Mouse (Mus musculus) liver, embryonic 14.5 days (tissue): ENCODE results near the gene Olfr1375. TPM values are rescaled to one million over a fixed set of nuclear protein-coding genes. Genes with fewer than 3 reads are reported as not detected.

Experiments
- ATAC-seq: fragments of 200-750 bp; cut with Nextera tagmentation; 2 replicates; pipeline ENCODE4 v1.8.0; 2017; ENCODE audit warnings: moderate number of reproducible peaks, mild to moderate bottlenecking, moderate library complexity; ENCODE audit not compliant: insufficient read depth
- DNase-seq, 3 experiments: peaks; one replicate each; pipeline ENCODE4 v3.0.0-alpha.2; 2012 to 2013; ENCODE audit warnings: low read depth in 3 of 3, low spot score in 3 of 3
- H3K27ac ChIP-seq: fragments of 300-500 bp; sonication (generic); 2 replicates; pipeline ENCODE4 v1.5.1; 2014; ENCODE audit warnings: moderate library complexity, mild to moderate bottlenecking, control low read depth, inconsistent platforms
- H3K27me3 ChIP-seq: fragments of 300-500 bp; sonication (generic); 2 replicates; pipeline ENCODE4 v1.6.1; 2014; ENCODE audit warnings: mild to moderate bottlenecking, low read length, moderate library complexity; ENCODE audit not compliant: control insufficient read depth, insufficient read depth
- H3K36me3 ChIP-seq: fragments of 300-500 bp; sonication (generic); replicated peaks from 2 replicates; pipeline ENCODE4 v1.6.1; 2014; ENCODE audit warnings: low read depth; ENCODE audit not compliant: control insufficient read depth, insufficient read depth
- H3K4me1 ChIP-seq, 2 experiments: fragments of 200-500 bp in 1 of 2; fragments of 300-500 bp in 1 of 2; sonication (generic) in 1 of 2; replicated peaks; 2 replicates each; pipeline ENCODE4 v1.6.1; 2012 to 2014; ENCODE audit warnings: antibody characterized with exemption in 1 of 2, inconsistent platforms in 1 of 2, low read length in 1 of 2; ENCODE audit not compliant: control insufficient read depth in 2 of 2, insufficient read depth in 2 of 2
- H3K4me2 ChIP-seq: fragments of 300-500 bp; sonication (generic); 2 replicates; pipeline ENCODE4 v1.6.1; 2014; ENCODE audit warnings: low read depth, mild to moderate bottlenecking, control low read depth, moderate library complexity
- H3K4me3 ChIP-seq, 2 experiments: fragments of 200-500 bp in 1 of 2; fragments of 300-500 bp in 1 of 2; sonication (generic) in 1 of 2; 2 replicates each; pipeline ENCODE4 v1.5.1; 2012 to 2014; ENCODE audit warnings: low read depth in 2 of 2, low read length in 2 of 2, mild to moderate bottlenecking in 2 of 2, control low read depth in 1 of 2, inconsistent platforms in 1 of 2, moderate library complexity in 1 of 2; ENCODE audit not compliant: insufficient read depth in 1 of 2
- H3K9ac ChIP-seq: fragments of 300-500 bp; sonication (generic); replicated peaks from 2 replicates; pipeline ENCODE4 v1.6.1; 2014; ENCODE audit warnings: mild to moderate bottlenecking, control low read depth, moderate library complexity
- H3K9me3 ChIP-seq: fragments of 300-500 bp; sonication (generic); 2 replicates; pipeline ENCODE4 v1.6.1; 2016; ENCODE audit warnings: low read length, mixed read lengths; ENCODE audit not compliant: control insufficient read depth
- CTCF ChIP-seq: IDR thresholded peaks from 2 replicates; pipeline ENCODE4 v1.5.1; 2016; ENCODE audit warnings: antibody characterized with exemption, low read depth, control low read depth
- EP300 ChIP-seq: IDR thresholded peaks from 2 replicates; pipeline ENCODE4 v1.6.1; 2016; ENCODE audit warnings: antibody characterized with exemption, low read depth
- WGBS: fragments of 180-500 bp; shearing (Covaris S2); extraction: QIAGEN DNeasy Blood & Tissue Kit; methylation state at CpG from one replicate; pipeline ENCODE4 v1.1.7; 2014; ENCODE audit not compliant: insufficient replicate concordance; 5-methylcytosine and 5-hydroxymethylcytosine counted together
- polyA plus RNA-seq, 2 experiments: library from polyadenylated mRNA; depleted of rRNA in 1 of 2; stranded (reverse) in 1 of 2; unstranded in 1 of 2; fragments of >200 nt; fragmentation: Nextera tagmentation in 1 of 2; extraction: Ambion mirVana in 1 of 2; gene quantifications; 2 replicates each; pipeline versions ENCODE4 v1.2.1 to v1.2.3; 2012 to 2014

The Olfr1375 gene
- polyA plus RNA-seq, 2 experiments: not detected

DNA sequence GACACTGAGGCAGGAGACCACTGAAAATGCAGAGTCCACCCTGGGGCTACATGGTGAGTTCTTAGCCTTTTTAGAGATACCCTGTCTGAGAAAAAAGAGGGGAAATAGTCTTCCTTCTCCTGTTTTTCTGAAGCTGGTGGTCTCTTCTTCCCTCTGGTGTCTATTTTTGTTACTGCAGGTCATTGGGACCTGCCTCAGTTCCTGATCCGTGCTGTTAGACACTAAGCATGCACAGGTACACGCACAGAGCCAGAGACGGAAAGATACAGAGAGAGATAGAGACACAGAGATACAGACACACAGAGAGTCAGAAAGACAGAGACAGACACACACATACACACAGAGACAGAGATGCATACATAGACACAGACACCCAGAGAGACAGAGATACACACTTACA lies 5.3 kb downstream of the Olfr1375 start:
- ATAC-seq (no peak), DNase-seq (no peak)
- WGBS: 19% methylated on average over 3 of the region's 3 CpGs
- Histone ChIP-seq H3K27ac (no peak overlapping the region), H3K9ac (no peak overlapping the region), H3K4me1 (no peaks in the 10 kb centered on the region), H3K36me3 (no peaks in the 10 kb centered on the region), H3K4me2 (no peak overlapping the region), H3K9me3 (no peaks in the 10 kb centered on the region), H3K27me3 (no peaks in the 10 kb centered on the region), H3K4me3 (no peak overlapping the region)
- TF ChIP-seq CTCF (peak; percentile 33), EP300 (no peak)

DNA sequence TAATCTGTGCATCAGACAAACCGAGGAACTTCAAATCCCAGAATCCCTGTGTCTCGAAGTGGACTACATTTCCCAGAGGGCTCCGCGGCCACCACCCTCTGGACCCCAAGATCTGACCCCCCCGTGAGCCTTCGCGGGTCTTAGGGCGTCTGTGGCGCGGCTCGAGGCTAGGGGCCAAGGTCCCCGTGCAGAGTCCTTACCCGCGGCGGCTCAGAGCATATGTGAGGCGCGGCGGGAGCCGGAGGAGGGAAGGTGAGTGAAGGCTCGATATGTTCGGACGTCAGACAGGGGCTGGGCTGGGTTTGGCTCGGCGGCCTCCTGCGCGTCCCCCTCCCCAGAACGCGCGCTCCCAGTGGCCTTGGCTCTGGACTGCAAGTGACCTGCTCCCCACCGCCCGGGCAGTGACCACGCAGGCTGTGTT lies 11.3 kb downstream of the Olfr1375 start, which contains the start of gene Zfp354a:
Zfp354a (plus strand) TSS at position 107 of the 421 bp plus-strand sequence.
- Histone ChIP-seq H3K4me1 (peaks cover 0 to 2% of the 10 kb centered on the region in 2 experiments; a peak in 1 of 4 replicates), H3K36me3 (no peaks in the 10 kb centered on the region), H3K27me3 (no peaks in the 10 kb centered on the region), H3K4me2 (peak within 1 kb of the TSS; percentile 67), H3K9ac (peak within 1 kb of the TSS; percentile 63), H3K27ac (no peak within 1 kb of the TSS), H3K9me3 (no peaks in the 10 kb centered on the region), H3K4me3 (peak within 1 kb of the TSS; percentile 64 to 88)
- WGBS: under 1% methylated on average over 30 of the region's 32 CpGs
- TF ChIP-seq EP300: no peak
- peak; percentile 10; the same call in 1 of the 2 replicates for TF ChIP-seq CTCF
- ATAC-seq: peak; percentile 69
- DNase-seq: peak in 2 of 3 experiments; percentile 29 to 31

DNA sequence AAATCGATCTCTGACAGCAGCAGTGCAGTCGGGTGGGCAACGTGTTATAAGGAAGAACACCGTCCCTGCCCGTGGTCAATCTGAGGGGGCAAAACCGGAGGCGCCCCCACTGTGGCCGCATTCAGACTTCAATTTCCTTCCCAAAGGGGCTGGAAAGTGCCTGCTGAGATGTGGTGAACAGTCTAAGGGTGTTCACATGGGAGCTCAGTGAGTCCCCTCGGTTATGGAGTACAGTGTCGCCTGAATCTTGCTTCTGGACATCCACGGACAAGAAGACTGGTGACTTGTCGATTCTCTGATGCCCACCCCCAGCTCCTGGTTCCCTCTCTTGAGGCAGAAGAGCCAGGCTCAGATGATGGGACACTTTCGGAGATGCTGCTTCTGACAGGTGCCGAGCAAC lies 11.7 kb downstream of the Olfr1375 start:
- Histone ChIP-seq H3K9me3 (no peaks in the 10 kb centered on the region), H3K36me3 (no peaks in the 10 kb centered on the region), H3K9ac (peak overlapping the region; percentile 63), H3K27me3 (no peaks in the 10 kb centered on the region), H3K4me3 (peak overlapping the region; percentile 64 to 88), H3K27ac (no peak overlapping the region), H3K4me2 (peak overlapping the region; percentile 67), H3K4me1 (peaks cover 0 to 2% of the 10 kb centered on the region in 2 experiments; a peak in 1 of 4 replicates)
- TF ChIP-seq EP300 (no peak), CTCF (0 out of 2 replicates have a peak, but pooled peaks have one; percentile 1)
- WGBS: 9% methylated on average over 14 of the region's 14 CpGs
- DNase-seq (no peak), ATAC-seq (no peak)

DNA sequence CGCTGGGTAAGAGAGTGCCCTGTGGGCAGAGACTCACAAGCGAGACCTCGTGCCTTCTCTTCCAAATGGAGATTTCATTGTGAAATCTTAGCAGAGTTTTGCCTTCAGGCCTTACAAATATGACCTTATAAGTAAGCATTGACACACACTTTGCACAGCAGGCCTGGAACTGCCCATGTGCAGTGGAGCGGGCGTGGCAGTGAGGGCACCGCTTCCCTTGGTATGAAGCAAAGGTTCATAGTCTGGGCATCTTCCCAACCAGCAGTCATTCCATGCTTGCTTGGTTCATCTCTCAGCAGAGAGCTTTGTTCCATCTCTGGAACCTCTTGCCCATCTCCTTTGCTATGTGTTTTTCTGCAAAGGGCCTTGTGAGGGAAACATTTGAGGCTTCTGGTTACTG lies 13.1 kb downstream of the Olfr1375 start:
- Histone ChIP-seq H3K9ac (no peak overlapping the region), H3K27ac (no peak overlapping the region), H3K27me3 (no peaks in the 10 kb centered on the region), H3K9me3 (no peaks in the 10 kb centered on the region), H3K4me3 (no peak overlapping the region), H3K4me2 (no peak overlapping the region), H3K36me3 (no peaks in the 10 kb centered on the region), H3K4me1 (peaks cover 0 to 2% of the 10 kb centered on the region in 2 experiments; a peak in 1 of 4 replicates)
- TF ChIP-seq EP300 (no peak), CTCF (no peak)
- 75% methylated on average over 6 of the region's 6 CpGs for WGBS
- no peak for DNase-seq
- no peak for ATAC-seq

DNA sequence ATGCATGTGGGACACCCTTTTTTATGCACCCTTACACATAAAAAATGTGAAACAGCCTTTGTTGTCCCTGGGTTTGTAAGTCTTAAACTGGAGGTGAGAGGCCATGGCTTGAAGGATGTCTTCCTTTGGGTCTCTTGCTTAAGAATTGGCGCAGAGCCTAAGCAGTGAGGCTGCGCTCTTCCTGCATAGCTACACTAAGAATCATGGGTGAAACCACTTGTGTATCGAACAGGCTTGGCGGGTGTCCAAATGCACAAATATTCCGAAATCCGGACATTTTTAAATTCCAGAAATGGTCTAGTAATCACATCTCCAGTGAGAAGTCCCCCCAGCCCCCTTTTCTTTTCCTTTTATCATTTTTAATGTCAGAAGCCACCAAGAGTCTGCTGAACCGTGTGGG lies 15.4 kb downstream of the Olfr1375 start:
- H3K9me3 ChIP-seq: no peaks in the 10 kb centered on the region
- no peak overlapping the region for H3K4me2 ChIP-seq
- 67% methylated on average over 7 of the region's 7 CpGs for WGBS
- no peak for ATAC-seq
- H3K27ac ChIP-seq: no peak overlapping the region
- no peaks in the 10 kb centered on the region for H3K27me3 ChIP-seq
- no peaks in the 10 kb centered on the region for H3K36me3 ChIP-seq
- no peak for DNase-seq
- H3K4me1 ChIP-seq: peaks cover 0 to 2% of the 10 kb centered on the region in 2 experiments; a peak in 1 of 4 replicates
- no peak overlapping the region for H3K4me3 ChIP-seq
- TF ChIP-seq CTCF (no peak), EP300 (no peak)
- H3K9ac ChIP-seq: no peak overlapping the region
